Mouse (Mus musculus): ENCODE results near the gene Zfc3h1.

DNA sequence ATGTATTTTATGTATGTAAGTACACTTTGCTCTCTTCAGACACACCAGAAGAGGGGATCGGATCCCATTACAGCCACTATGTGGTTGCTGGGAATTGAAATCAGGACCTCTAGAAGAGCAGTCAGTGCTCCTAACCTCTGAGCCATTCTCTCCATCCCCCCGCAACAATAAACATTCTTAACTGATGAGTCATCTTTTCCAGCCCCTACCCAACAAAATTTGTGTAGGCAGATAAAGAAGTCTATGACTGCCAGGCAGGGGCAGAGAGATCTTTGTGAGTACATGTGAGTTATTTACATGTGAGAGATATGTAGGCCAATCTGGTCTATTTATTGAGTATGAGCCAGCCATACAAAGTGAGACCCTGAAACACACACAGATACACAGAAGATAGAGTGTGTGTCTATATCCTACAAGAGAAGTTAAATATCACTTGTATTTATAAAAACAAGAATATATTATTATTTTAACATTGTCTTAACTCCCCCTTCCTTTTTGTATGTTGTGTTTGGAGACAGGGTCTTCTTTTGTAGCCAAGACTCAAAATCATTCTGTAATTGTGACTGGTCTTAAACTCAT, 3.2 kb upstream of the Zfc3h1 start:
- TF ChIP-seq MAFK (IDR thresholded peaks at IDR 0.05; ENCODE audit: insufficient read depth, low read depth, low read length), result no peak
- no peak for TF ChIP-seq ZC3H11A (IDR thresholded peaks at IDR 0.05; ENCODE audit: borderline replicate concordance, low read depth, low read length)
- TF ChIP-seq CHD2 (IDR thresholded peaks at IDR 0.05; ENCODE audit: low read depth, low read length), result no peak
